ENCODE assay signal across 8 mouse cellular contexts in the genomic region with DNA sequence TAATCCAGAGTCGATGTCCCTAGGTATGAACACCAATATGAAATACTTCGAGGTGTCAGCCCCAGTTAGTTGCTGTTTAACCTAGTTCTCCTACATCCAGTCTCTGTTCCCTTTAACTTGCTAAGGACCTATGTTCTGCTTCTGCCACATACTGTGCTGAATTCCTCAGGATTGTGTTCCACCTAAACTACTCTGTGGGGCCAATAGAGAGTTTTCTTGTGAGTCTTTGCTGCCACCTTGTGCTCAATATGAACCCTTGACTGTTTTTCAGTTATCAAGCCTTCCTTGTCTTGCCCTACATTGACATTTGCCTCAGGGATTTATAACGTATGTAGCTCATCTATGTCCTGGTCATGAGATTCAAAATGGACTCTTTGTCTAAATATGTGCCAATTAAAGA. TPM values are rescaled to one million over a fixed set of nuclear protein-coding genes. Genes with fewer than 3 reads are reported as not detected.
DNase-seq lines count a peak whose midpoint lies in the region; ATAC-seq and TF ChIP-seq lines count a peak whose summit lies in the region.
"Had no signal": no experiment of that assay in that cellular context is flagged by ENCODE, and none has a peak within 500 bp of the region (broad histone marks: within the 10 kb centered on the region; RNA-seq: fewer than 3 reads in every experiment).

No protein-coding gene starts in this region.

- peak; percentile 17 to 53 for DNase-seq in left cerebral cortex, postnatal 25 days (ENCODE audit: low spot score in 2 of 2)
- no peak for DNase-seq in left cerebral cortex, postnatal 4 days
- no peak for DNase-seq in ES-E14 (ENCODE audit: low read depth, low spot score)
- peak; percentile 69 for DNase-seq in brain, adult 2 months (ENCODE audit: low read depth, low spot score)
- no peak for DNase-seq in left cerebral cortex, postnatal 10 days (ENCODE audit: extremely low spot score in 1 of 2, low spot score in 2 of 2)
- DNase-seq in cerebellum, postnatal 36 days = no peak

- intact Hi-C loops in left cerebral cortex, postnatal 25 days (cut with DNase I) = loop anchor here (5.0 to 10.0 kb wide), 2 partner anchors 49 to 294 kb away; no protein-coding TSS in a partner anchor
- intact Hi-C loops in left cerebral cortex, postnatal 4 days (cut with DNase I) = loop anchor here (5.0 kb wide), 1 partner anchor 216 kb away; no protein-coding TSS in a partner anchor
- intact Hi-C loops in left cerebral cortex, postnatal 10 days (cut with DNase I) = loop anchor here (2.0 to 5.0 kb wide), 2 partner anchors 216 to 306 kb away; no protein-coding TSS in a partner anchor

- peak; percentile 86 for ATAC-seq in megakaryocyte progenitor cell, adult 5-6 weeks (replicated peaks; ENCODE audit: poor library complexity)

- no peaks in the 10 kb centered on the region for H3K36me3 ChIP-seq in ES-E14 (ENCODE audit: control insufficient read depth, insufficient read depth, low read length, poor library complexity, severe bottlenecking)
- H3K36me3 ChIP-seq: neural tube, embryonic 13.5 days had no signal

- no peaks in the 10 kb centered on the region for H3K4me1 ChIP-seq in ES-E14 (ENCODE audit: control insufficient read depth in 2 of 2, insufficient read depth in 2 of 2, low read length in 2 of 2, poor library complexity in 1 of 2)
- H3K4me1 ChIP-seq: neural tube, embryonic 13.5 days had no signal

- no peak overlapping the region for H3K4me3 ChIP-seq in ES-E14 (ENCODE audit: insufficient read depth in 1 of 2, low read depth in 1 of 2, low read length in 2 of 2, poor library complexity in 1 of 2, severe bottlenecking in 1 of 2)
- H3K4me3 ChIP-seq: neural tube, embryonic 13.5 days had no signal

- H3K9me3 ChIP-seq in ES-E14 (ENCODE audit: control insufficient read depth, insufficient read depth, low read depth, low read length) = no peaks in the 10 kb centered on the region
- H3K9me3 ChIP-seq: neural tube, embryonic 13.5 days had no signal

- in situ Hi-C loops in ES-E14 (cut with MboI; ENCODE audit: low sequenced_read_pairs in 2 of 2, unreplicated experiment in 2 of 2) = loop anchor here (5.0 to 25.0 kb wide), 2 partner anchors 211 kb away; no protein-coding TSS in a partner anchor

- H3K27ac ChIP-seq in ES-E14 (ENCODE audit: insufficient read depth, low read depth, low read length, poor library complexity, severe bottlenecking) = no peak overlapping the region
- H3K27ac ChIP-seq: neural tube, embryonic 13.5 days had no signal

- no peak overlapping the region for H3K9ac ChIP-seq in ES-E14 (ENCODE audit: insufficient read depth, low read depth, low read length, poor library complexity, severe bottlenecking)
- H3K9ac ChIP-seq: neural tube, embryonic 13.5 days had no signal

TF ChIP-seq in ES-E14, 5 proteins besides CTCF, POLR2A, EP300 and RAD21:
- peak; percentile 8; the same call in 1 of the 2 replicates for TF ChIP-seq ZC3H11A (IDR thresholded peaks at IDR 0.05; ENCODE audit: borderline replicate concordance, low read depth, low read length)
- TF ChIP-seq CHD2 (IDR thresholded peaks at IDR 0.05; ENCODE audit: low read depth, low read length) = no peak
TF ChIP-seq in ES-E14: peak in this region for 1.

RNA-seq across cellular contexts. Expression of a gene that starts 21.1 kb away (rescaled TPM):
- 1 to 10 TPM; 6.0 to 6.7 TPM for total RNA-seq in left cerebral cortex, postnatal 25 days (2021)
- 1 to 10 TPM; 6.0 to 7.1 TPM for total RNA-seq in left cerebral cortex, postnatal 4 days (2021)
- 14.2 TPM in 2 replicates for total RNA-seq in ES-E14 (2012; rRNA removed)
- 14.4 and 18.6 TPM in 2 replicates for total RNA-seq in megakaryocyte progenitor cell, adult 5-6 weeks (2015)
- total RNA-seq in megakaryocyte progenitor cell, adult 5-6 weeks (2017) = 23.3 and 27.8 TPM in 2 replicates
- total RNA-seq in left cerebral cortex, postnatal 10 days (2021) = 1 to 10 TPM; 5.7 TPM

RNA-seq across cellular contexts. Expression of a gene that starts 25.3 kb away (rescaled TPM):
- 1 to 10 TPM; 1.8 to 2.4 TPM for total RNA-seq in left cerebral cortex, postnatal 25 days (2021)
- total RNA-seq in left cerebral cortex, postnatal 4 days (2021) = 1 to 10 TPM; 3.5 to 4.2 TPM
- 0.63 and 0.76 TPM in 2 replicates for total RNA-seq in ES-E14 (2012; rRNA removed)
- total RNA-seq in megakaryocyte progenitor cell, adult 5-6 weeks (2015) = not detected in 2 replicates
- total RNA-seq in megakaryocyte progenitor cell, adult 5-6 weeks (2017) = not detected in 2 replicates
- 1 to 10 TPM; 3.3 to 3.6 TPM for total RNA-seq in left cerebral cortex, postnatal 10 days (2021)

RNA-seq across cellular contexts. Expression of a gene that starts 38.3 kb away (rescaled TPM):
- total RNA-seq in left cerebral cortex, postnatal 25 days (2021) = 1 to 10 TPM; 6.3 to 6.4 TPM
- under 1 TPM in 1 of 2 experiments, not detected in 1; 0.48 TPM for total RNA-seq in left cerebral cortex, postnatal 4 days (2021)
- total RNA-seq in ES-E14 (2012; rRNA removed) = 0.18 TPM in 1 of 2 replicates, not detected in the other
- not detected in 2 replicates for total RNA-seq in megakaryocyte progenitor cell, adult 5-6 weeks (2015)
- total RNA-seq in megakaryocyte progenitor cell, adult 5-6 weeks (2017) = not detected in 2 replicates
- 1 to 10 TPM; 2.8 to 3.4 TPM for total RNA-seq in left cerebral cortex, postnatal 10 days (2021)

Comparison
In these comparisons a context has a peak if more than half of its experiments do, and no peak if none do; other contexts are left out.
1. DNase-seq: peak in left cerebral cortex, postnatal 25 days (2 of 2) and brain, adult 2 months (single experiment); none in left cerebral cortex, postnatal 4 days (single experiment), ES-E14 (single experiment), left cerebral cortex, postnatal 10 days (0 of 2) and cerebellum, postnatal 36 days (0 of 2).